Mouse (Mus musculus) CD4-positive naive resting alpha-beta T cell, adult 57 days (primary cell): ENCODE data around the gene Gm3460. TPM values are rescaled to one million over a fixed set of nuclear protein-coding genes. Genes with fewer than 3 reads are reported as not detected.

Source experiments
- total RNA-seq: library from RNA; stranded (reverse); gene quantifications from one replicate; pipeline ENCODE4 v1.2.4, GENCODE M21; 2023

Gm3460 gene
- total RNA-seq = not detected

DNA sequence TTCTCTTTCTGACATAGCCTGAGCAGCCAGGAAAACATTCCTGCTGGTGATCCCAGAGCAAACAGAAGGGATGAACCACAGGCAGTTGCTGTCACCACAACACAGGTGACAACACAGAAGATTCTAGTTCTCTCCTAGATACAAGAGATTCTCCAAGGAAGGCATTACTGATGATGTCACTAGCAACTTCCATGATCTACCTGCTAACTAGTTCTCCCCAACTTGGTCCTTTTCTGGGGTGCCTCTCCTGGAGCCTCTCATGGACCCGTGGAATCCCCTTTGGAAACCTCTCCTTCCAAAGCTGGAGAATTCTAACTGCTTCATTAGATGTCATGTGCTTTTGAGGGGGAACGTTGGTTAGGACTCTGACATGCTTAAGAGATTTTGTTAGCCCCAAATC is at the start of gene Gm3460:
TSS of gene Gm3460 (minus strand) at position 101 of the 400 bp plus-strand sequence.

DNA sequence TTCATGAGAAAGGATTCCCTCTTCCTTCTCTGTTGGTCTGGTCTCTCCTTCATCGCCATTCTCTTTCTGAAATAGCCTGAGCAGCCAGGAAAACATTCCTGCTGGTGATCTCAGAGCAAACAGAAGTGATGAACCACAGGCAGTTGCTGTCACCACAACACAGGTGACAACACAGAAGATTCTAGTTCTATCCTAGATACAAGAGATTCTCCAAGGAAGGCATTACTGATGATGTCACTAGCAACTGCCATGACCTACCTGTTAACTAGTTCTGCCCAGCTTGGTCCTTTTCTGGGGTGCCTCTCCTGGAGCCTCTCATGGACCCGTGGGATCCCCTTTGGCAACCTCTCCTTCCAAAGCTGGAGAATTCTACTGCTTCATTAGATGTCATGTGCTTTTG is 31.7 kb downstream of the Gm3460 start, which contains the start of gene Gm3629:
TSS of gene Gm3629 (minus strand) at position 101 of the 400 bp plus-strand sequence.

Other genes with a start within 250 kb of the Gm3460 start
- gene Gm16440, start 232.1 kb downstream of the Gm3460 start, total RNA-seq = not detected
- not detected for gene Gm3591, start 209.9 kb downstream of the Gm3460 start, total RNA-seq
- gene Gm3594, start 177.8 kb downstream of the Gm3460 start, total RNA-seq = not detected
- gene Gm8356, start 85.1 kb downstream of the Gm3460 start, total RNA-seq = not detected
- gene Gm3629, start 31.8 kb downstream of the Gm3460 start, total RNA-seq = not detected
- gene Gm10251, start 61.8 kb upstream of the Gm3460 start, total RNA-seq = not detected
- not detected for gene Gm8050, start 97.8 kb upstream of the Gm3460 start, total RNA-seq
- 1.5 TPM for gene Gm3636, start 119.9 kb upstream of the Gm3460 start, total RNA-seq
- gene Gm8362, start 152.0 kb upstream of the Gm3460 start, total RNA-seq = not detected
- not detected for gene Gm3642, start 217.9 kb upstream of the Gm3460 start, total RNA-seq